Mouse (Mus musculus): ENCODE measurements around the gene Kif26a. TPM values are rescaled to one million over a fixed set of nuclear protein-coding genes. Genes with fewer than 3 reads are reported as not detected.
A peak's percentile ranks its signal among the peaks of the same experiment; 100 is the strongest.

The Kif26a gene
- total RNA-seq, 2 experiments from 2014 or later = 5.2 to 6.6 TPM

DNA sequence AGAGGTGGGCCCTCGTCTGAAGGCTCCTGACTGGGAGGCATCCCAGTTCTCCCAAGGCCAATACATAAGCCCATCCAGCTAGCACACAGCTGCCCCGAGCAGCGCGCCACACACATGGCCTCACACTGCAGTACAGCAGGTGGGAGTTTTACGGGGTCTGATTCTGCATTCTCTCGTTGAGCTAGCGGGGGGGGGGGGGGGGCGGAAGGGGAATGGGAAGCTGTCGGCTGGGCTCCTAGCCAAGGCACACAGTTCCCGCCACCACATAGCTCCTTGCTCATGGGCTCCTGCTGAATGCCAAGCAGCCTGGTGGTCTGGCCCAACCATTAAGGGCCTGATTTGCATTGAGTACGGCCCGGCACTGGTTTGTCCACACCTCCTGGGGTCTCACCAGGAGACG lies 64.6 kb downstream of the Kif26a start:
- no peak for DNase-seq (ENCODE audit: extremely low spot score in 1 of 2, low spot score in 1 of 2)

DNA sequence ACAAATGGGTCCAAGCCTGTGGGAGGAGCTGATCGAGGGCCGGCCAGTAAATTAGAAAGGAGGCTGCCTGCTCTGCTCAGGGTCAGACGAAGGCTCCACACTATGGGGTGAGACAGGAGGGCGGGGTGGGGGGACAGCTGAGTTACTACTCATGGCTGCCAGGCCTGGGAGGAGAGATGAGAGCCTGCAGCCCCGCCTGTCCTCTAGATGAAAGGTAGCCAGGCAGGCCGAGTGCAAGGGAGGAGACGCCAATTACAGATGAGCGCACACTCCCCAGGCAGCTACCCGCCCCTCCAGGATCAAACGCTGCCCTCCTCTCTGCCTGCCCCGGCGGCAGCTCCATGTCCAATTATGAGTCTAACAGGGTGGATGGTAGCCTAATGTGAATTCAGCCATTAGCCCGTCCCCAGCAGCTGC lies 68.4 kb downstream of the Kif26a start:
- no peak for DNase-seq (ENCODE audit: extremely low spot score in 1 of 2, low spot score in 1 of 2)

DNA sequence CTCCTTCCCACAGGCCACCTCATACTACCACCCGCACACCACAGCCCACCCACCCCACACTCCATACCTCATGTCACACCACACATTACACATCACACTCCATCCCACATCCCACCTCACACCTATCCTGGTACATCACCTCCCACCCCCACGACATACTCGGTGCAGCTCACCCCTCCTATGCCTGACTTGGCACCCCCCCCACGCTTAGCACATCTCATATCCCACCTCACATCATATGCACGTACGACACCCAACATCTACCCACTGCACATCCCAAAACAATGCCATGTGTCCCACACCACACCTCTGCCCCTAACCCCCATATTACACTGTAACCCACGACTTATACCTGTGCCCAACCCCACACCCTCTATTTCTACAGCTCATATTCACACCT lies 69.5 kb downstream of the Kif26a start:
- DNase-seq (ENCODE audit: extremely low spot score in 1 of 2, low spot score in 1 of 2) = no peak

DNA sequence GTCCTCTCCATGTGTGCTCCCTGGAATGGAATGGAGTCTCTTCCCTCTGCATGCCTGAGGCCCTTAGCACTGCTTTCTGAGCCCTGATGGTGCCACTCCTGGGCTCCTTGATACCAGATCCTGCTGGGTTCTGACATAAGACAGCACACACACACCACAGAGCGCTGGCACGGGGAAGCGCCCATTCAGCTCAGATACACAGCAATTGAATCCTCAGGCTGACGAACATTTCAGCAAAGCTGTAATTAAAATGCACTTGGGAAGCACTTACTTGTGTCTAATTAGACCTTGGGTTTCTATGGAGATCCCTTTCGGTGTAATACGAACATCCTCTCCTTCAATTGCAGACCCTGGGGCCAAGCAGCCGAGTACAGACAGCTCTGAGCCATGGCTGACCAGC lies 71.0 kb downstream of the Kif26a start:
- DNase-seq (ENCODE audit: extremely low spot score in 1 of 2, low spot score in 1 of 2) = no peak

DNA sequence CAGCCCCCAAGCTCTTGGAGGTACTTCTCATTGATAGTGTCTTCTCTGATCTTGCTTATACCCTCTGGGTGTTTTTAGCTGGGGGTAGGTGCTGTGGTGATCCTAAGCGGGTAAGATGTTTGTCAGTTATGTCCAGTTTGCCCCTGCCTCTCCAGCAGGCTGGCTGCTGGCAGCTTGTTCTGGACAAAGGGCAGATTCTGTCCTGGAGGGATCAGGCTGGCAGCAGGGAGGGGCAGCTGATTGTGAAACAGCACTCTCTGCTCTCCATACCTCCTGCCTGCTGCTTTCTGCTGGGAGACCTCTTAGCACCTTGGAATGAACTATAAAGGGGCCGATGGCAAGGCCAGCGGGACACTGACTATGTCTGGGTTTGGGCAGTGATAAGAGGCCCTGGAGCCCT lies 71.7 kb downstream of the Kif26a start:
- DNase-seq (ENCODE audit: extremely low spot score in 1 of 2, low spot score in 1 of 2) = no peak

DNA sequence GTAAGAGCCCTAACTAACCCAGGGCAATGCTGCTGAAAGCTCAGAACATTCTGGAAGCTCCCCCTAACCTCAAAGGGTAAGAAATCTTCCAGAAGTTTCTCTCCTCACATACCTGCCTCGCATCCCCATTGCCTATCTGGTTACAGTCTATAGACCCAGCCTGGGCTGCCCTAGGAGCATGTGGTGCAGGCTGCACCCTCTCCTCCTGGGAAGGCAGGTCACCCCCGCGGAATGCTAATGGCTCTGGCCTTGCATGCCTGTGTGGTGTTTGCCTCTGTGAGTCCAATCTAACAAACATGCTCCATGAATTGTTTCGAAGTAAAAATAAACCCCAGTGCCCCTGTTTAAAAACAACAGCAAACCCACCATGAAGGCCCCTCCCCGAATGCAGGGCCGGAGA lies 75.3 kb downstream of the Kif26a start:
- DNase-seq (ENCODE audit: extremely low spot score in 1 of 2, low spot score in 1 of 2) = no peak

DNA sequence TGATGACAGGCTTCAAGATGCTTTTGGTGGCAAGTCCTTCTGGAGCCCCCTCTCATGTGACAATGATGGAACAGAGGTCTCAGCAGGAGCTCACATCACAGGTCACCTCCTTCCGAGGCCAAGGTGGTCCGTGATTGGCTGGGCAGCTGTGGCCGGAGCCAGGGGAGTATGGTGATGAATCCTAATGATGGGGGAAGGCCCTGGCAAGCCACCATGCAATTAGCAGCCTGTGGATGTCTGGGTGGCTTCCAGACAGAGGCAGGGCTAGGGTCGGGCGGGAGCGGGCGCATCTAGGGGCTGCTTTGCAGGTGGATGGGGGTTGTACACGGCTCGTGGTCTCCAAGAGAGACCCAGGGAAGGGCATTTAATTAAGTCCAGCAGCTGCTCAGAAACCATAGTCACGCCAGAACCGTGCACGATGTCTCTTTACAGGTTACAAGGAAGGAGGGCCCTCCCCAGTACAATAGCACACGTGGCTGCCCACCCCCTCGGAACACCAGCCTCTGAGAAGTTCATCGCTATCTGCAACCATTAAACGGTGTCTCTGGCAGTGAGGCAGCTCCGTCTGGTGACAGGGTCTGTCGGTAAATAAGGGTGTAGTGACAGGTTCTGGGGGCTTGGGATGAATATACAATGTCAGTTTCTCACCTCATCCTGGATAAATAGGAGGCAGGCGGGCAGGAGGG lies 75.9 kb downstream of the Kif26a start:
- peak in 1 of 2 experiments; percentile 29 for DNase-seq (ENCODE audit: extremely low spot score in 1 of 2, low spot score in 1 of 2)

DNA sequence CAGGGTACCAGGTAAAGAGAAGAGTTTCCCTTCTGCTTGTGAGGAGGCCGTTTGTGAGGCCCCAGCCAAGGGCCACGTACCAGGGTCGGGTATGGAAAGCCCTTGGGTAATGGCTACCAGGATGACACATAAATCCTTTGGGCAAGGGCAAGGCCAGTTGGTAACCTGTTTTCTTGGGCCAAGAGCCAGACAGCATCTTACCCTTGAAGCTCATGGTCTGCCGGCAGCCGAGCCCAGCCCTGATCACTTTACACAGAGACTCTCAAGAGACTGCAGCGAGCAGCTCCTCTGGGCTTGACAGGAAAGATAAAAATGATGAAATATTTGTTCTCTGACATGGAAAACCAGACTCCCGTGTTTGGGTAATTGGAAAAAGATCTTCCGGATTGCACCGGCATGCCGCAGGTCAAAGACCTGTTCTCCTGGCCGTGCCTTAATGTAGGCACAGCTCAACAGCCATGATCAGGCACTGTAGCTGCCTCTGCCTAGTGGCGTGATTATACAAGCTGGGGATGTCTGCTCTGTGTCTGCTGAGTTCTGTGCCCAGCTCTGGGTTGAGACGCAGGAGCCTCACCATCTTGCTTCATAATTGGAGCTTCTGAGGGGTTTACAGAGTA lies 77.8 kb downstream of the Kif26a start:
- DNase-seq (ENCODE audit: extremely low spot score in 1 of 2, low spot score in 1 of 2) = no peak

DNA sequence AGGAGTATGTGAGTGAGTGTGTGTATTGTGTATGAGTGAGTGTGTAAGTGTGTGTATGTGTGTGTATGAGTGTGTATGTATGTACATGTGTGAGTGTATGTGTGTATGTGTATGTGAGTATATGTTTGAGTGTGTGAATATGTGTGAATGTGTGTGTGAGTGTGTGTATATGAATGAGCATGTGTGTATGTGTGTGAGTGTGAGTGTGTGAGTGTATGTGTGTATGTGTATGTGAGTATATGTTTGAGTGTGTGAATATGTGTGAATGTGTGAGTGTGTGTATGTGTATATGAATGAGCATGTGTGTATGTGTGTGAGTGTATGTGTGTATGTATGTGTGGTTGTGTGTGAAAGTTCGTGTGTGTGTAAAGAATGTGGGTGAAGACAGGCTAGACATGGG lies 80.2 kb downstream of the Kif26a start:
- no peak for DNase-seq (ENCODE audit: extremely low spot score in 1 of 2, low spot score in 1 of 2)

DNA sequence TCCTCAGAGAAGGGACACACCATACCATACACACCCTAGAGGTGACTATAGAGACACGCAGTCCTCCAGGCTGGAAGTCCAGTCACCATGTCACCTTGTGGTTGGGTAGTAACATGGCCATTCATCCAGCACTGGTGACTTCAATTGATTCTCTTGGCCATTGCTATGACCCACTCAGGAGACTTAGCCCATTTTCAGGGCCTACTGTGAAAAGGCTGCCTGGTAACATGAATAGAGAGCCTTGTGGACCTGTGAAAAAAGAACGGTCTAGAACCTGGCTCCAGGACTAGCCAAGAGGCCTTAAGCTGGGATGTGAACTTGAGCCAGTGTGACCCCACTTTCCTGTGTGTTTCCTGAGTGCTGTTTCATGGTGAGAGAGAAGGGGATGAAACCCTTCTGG lies 80.6 kb downstream of the Kif26a start:
- DNase-seq (ENCODE audit: extremely low spot score in 1 of 2, low spot score in 1 of 2) = no peak

DNA sequence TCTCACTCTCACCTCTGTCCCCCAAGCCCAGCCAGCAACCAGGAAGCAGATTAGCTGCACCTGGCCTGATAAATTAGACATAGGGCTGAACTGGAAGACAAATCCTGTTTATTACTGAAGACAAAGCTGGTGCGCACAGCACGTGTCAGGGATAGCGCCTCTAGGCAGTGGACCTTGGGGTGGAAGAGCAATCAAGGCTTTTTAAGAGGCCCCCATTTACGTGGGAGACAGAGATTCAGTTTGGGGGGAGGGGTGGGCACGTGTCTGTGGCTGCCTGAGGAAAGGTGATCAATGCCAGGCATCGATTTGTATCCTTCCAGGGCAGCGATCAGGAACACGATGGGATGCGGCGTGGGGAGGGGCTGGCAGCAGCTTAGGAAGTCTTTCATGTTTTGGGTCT lies 83.1 kb downstream of the Kif26a start:
- DNase-seq (ENCODE audit: extremely low spot score in 1 of 2, low spot score in 1 of 2) = no peak

DNA sequence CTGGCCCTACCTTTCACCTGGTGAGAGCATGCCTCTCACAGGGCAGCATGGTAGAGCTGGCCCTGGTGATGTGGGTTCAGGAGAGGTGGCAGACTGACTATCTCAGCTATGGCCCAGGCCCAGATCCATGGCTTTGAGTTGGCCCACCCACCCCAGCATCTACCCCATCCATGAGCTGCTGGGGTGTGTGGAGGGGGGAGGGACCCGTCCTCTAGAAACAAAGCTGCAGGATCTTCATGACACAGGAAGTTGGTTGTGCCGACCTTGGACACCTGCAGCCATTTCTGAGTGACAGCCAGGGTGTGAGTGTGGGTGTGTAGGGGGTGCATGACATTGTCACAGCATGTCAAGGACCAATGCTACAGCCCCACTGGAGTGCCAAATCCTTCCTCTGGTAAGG lies 84.2 kb downstream of the Kif26a start:
- DNase-seq (ENCODE audit: extremely low spot score in 1 of 2, low spot score in 1 of 2) = no peak

Small RNAs within 50 kb of the gene (microRNA-seq; reads per million reads assigned to microRNA genes)
- gene Mir203 (40.0 to 62.7 reads per million in 2 experiments), gene Mir3073a (0 reads per million in 2 experiments), gene Mir3073b (0 reads per million in 2 experiments)

Other genes starting within 250 kb of the Kif26a start
- gene Ppp1r13b, start 238.1 kb upstream of the Kif26a start, total RNA-seq (2021) = 10 to 100 TPM; 89.5 to 91.9 TPM
- 100 to 1,000 TPM; 374 to 410 TPM for gene Atp5mpl, start 179.2 kb upstream of the Kif26a start, total RNA-seq (2021)
- under 1 TPM; 0.09 to 0.22 TPM for gene Tdrd9, start 174.6 kb upstream of the Kif26a start, total RNA-seq (2021)
- gene Rd3l, start 164.9 kb upstream of the Kif26a start, total RNA-seq (2021) = not detected
- gene Aspg, start 39.5 kb upstream of the Kif26a start, total RNA-seq (2021) = 1 to 10 TPM; 1.4 to 3.5 TPM

All from layer of hippocampus, postnatal 25 days (tissue).